Mouse (Mus musculus) cerebellum, adult 2 months (tissue): ENCODE results near the gene 1700025C18Rik.

Experiments used
- CTCF ChIP-seq: fragments of 200-500 bp; IDR thresholded peaks from 2 replicates; pipeline ENCODE4 v1.5.1; 2011; ENCODE audit warnings: low read depth, mild to moderate bottlenecking, control low read depth, low read length, moderate library complexity, borderline replicate concordance; ENCODE audit not compliant: insufficient read depth
- POLR2A ChIP-seq: fragments of 200-500 bp; IDR thresholded peaks from 2 replicates; pipeline ENCODE4 v1.6.1; 2011; ENCODE audit warnings: low read length, control low read depth, borderline replicate concordance; ENCODE audit not compliant: insufficient read depth

DNA sequence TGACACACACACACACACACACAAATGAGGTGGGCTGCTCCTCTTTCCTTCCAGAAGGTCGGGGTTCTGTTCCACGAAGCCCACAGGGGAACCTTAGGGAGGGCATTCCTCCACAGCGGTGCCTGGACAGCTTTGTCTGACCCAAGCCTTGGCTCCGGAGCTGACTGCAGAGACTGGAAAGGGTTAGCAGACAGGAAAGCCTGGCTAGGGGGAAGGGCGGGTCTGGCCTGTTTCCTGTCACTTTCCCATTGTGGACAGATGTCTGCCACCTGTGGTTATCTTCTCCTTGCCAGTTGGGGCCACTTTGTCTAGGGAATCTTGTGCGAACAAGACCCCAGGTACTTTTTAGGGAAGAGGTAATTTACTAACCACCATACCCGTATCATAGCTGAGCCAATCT lies 34.6 kb downstream of the 1700025C18Rik start:
- TF ChIP-seq CTCF (no peak), POLR2A (no peak)
